Mouse (Mus musculus) hindbrain, embryonic 12.5 days (tissue): Measurements from ENCODE around the gene Chid1. TPM values are rescaled to one million over a fixed set of nuclear protein-coding genes. Genes with fewer than 3 reads are reported as not detected.

Source experiments
- ATAC-seq: fragments of 200-750 bp; cut with Nextera tagmentation; 2 replicates; pipeline ENCODE4 v1.8.0; 2017; ENCODE audit warnings: moderate TSS enrichment; ENCODE audit not compliant: low FRiP score
- H3K27ac ChIP-seq: fragments of 300-500 bp; sonication (generic); 2 replicates; pipeline ENCODE4 v1.5.1; 2016; ENCODE audit warnings: mild to moderate bottlenecking
- H3K27me3 ChIP-seq: fragments of 300-500 bp; sonication (generic); 2 replicates; pipeline ENCODE4 v1.6.1; 2016; ENCODE audit warnings: mild to moderate bottlenecking
- H3K36me3 ChIP-seq: fragments of 300-500 bp; sonication (generic); 2 replicates; pipeline ENCODE4 v1.6.1; 2016; ENCODE audit warnings: mild to moderate bottlenecking
- H3K4me1 ChIP-seq: fragments of 300-500 bp; sonication (generic); 2 replicates; pipeline ENCODE4 v1.6.1; 2016
- H3K4me2 ChIP-seq: fragments of 300-500 bp; sonication (generic); replicated peaks from 2 replicates; pipeline ENCODE4 v1.6.1; 2016; ENCODE audit warnings: mild to moderate bottlenecking
- H3K4me3 ChIP-seq: fragments of 300-500 bp; sonication (generic); 2 replicates; pipeline ENCODE4 v1.5.1; 2016; ENCODE audit warnings: mild to moderate bottlenecking
- H3K9ac ChIP-seq: fragments of 300-500 bp; sonication (generic); 2 replicates; pipeline ENCODE4 v1.6.1; 2016; ENCODE audit warnings: mild to moderate bottlenecking, moderate library complexity
- H3K9me3 ChIP-seq: fragments of 300-500 bp; sonication (generic); replicated peaks from 2 replicates; pipeline ENCODE4 v1.6.1; 2016; ENCODE audit warnings: mild to moderate bottlenecking
- WGBS: fragments of 180-500 bp; shearing (Covaris S2); methylation state at CpG from one replicate; pipeline ENCODE4 v1.1.7; 2016; 5-methylcytosine and 5-hydroxymethylcytosine counted together
- polyA plus RNA-seq: library from polyadenylated mRNA; unstranded; fragments of >200 nt; fragmentation: Nextera tagmentation; extraction: Ambion mirVana; gene quantifications from 2 replicates; pipeline ENCODE4 v1.2.1, GENCODE M21; 2016

Chid1 gene
- polyA plus RNA-seq, 1 experiment from 2014 or later, result 31.8 TPM

GRCm38 (mm10) chr7:141518926-141519325, 20.7 kb downstream of the Chid1 start:
- Histone ChIP-seq H3K36me3 (peaks cover 32% of the 10 kb centered on the region), H3K27ac (no peak overlapping the region), H3K9me3 (no peaks in the 10 kb centered on the region), H3K4me2 (no peak overlapping the region), H3K9ac (no peak overlapping the region), H3K27me3 (no peaks in the 10 kb centered on the region), H3K4me1 (no peaks in the 10 kb centered on the region), H3K4me3 (no peak overlapping the region)
- 78% methylated on average over 3 of the region's 3 CpGs for WGBS
- no peak for ATAC-seq

GRCm38 (mm10) chr7:141518296-141518695, 21.4 kb downstream of the Chid1 start:
- no peaks in the 10 kb centered on the region for H3K4me1 ChIP-seq
- H3K36me3 ChIP-seq, result peaks cover 37% of the 10 kb centered on the region
- no peak overlapping the region for H3K4me3 ChIP-seq
- no peak overlapping the region for H3K9ac ChIP-seq
- no peaks in the 10 kb centered on the region for H3K27me3 ChIP-seq
- no peak for ATAC-seq
- 80% methylated on average over 5 of the region's 5 CpGs for WGBS
- no peak overlapping the region for H3K4me2 ChIP-seq
- no peak overlapping the region for H3K27ac ChIP-seq
- H3K9me3 ChIP-seq, result no peaks in the 10 kb centered on the region

- no peak for ATAC-seq
- no peak overlapping the region for H3K9ac ChIP-seq
- H3K4me3 ChIP-seq, result no peak overlapping the region
- peaks cover 38% of the 10 kb centered on the region for H3K36me3 ChIP-seq
- WGBS, result 88% methylated on average over 4 of the region's 4 CpGs
- no peaks in the 10 kb centered on the region for H3K27me3 ChIP-seq
- H3K9me3 ChIP-seq, result no peaks in the 10 kb centered on the region
- no peak overlapping the region for H3K27ac ChIP-seq
- no peaks in the 10 kb centered on the region for H3K4me1 ChIP-seq
- H3K4me2 ChIP-seq, result no peak overlapping the region
These were observed 22.0 kb downstream of the Chid1 start for GRCm38 (mm10) chr7:141517638-141518037.

- Histone ChIP-seq H3K9ac (no peak overlapping the region), H3K4me3 (no peak overlapping the region), H3K27ac (no peak overlapping the region), H3K36me3 (peaks cover 33% of the 10 kb centered on the region), H3K9me3 (no peaks in the 10 kb centered on the region), H3K4me1 (no peaks in the 10 kb centered on the region), H3K27me3 (no peaks in the 10 kb centered on the region), H3K4me2 (no peak overlapping the region)
- ATAC-seq, result no peak
- WGBS, result 59% methylated on average over 8 of the region's 8 CpGs
These were observed 28.9 kb downstream of the Chid1 start for GRCm38 (mm10) chr7:141510681-141511191.

- 86% methylated on average over 5 of the region's 5 CpGs for WGBS
- no peak overlapping the region for H3K4me2 ChIP-seq
- H3K27me3 ChIP-seq, result no peaks in the 10 kb centered on the region
- no peak overlapping the region for H3K27ac ChIP-seq
- no peaks in the 10 kb centered on the region for H3K4me1 ChIP-seq
- no peaks in the 10 kb centered on the region for H3K9me3 ChIP-seq
- no peak overlapping the region for H3K9ac ChIP-seq
- no peak for ATAC-seq
- H3K4me3 ChIP-seq, result no peak overlapping the region
- H3K36me3 ChIP-seq, result peaks cover 30% of the 10 kb centered on the region
These were observed 29.5 kb downstream of the Chid1 start for GRCm38 (mm10) chr7:141510196-141510595.

- Histone ChIP-seq H3K9me3 (no peaks in the 10 kb centered on the region), H3K9ac (no peak overlapping the region)
These were observed 31.5 kb downstream of the Chid1 start for GRCm38 (mm10) chr7:141508160-141508559.

GRCm38 (mm10) chr7:141506278-141506677, 33.4 kb downstream of the Chid1 start:
- Histone ChIP-seq H3K27me3 (no peaks in the 10 kb centered on the region), H3K4me3 (no peak overlapping the region), H3K27ac (no peak overlapping the region), H3K4me2 (no peak overlapping the region), H3K36me3 (peaks cover 21% of the 10 kb centered on the region), H3K9ac (no peak overlapping the region), H3K9me3 (no peaks in the 10 kb centered on the region), H3K4me1 (no peaks in the 10 kb centered on the region)
- WGBS, result 64% methylated on average over 2 of the region's 2 CpGs
- no peak for ATAC-seq

More at GRCm38 (mm10) chr7:141508160-141508559, 31.5 kb downstream of the Chid1 start:
- Histone ChIP-seq H3K4me2 (no peak overlapping the region), H3K27me3 (no peaks in the 10 kb centered on the region), H3K4me1 (no peaks in the 10 kb centered on the region), H3K4me3 (no peak overlapping the region), H3K36me3 (peaks cover 21% of the 10 kb centered on the region), H3K27ac (no peak overlapping the region)
- ATAC-seq, result no peak

- H3K4me1 ChIP-seq, result no peaks in the 10 kb centered on the region
These were observed 37.1 kb downstream of the Chid1 start for GRCm38 (mm10) chr7:141502556-141502905.

GRCm38 (mm10) chr7:141501820-141502555, 37.7 kb downstream of the Chid1 start:
- Histone ChIP-seq H3K27me3 (no peaks in the 10 kb centered on the region), H3K27ac (no peak overlapping the region), H3K9ac (no peak overlapping the region), H3K4me2 (no peak overlapping the region), H3K4me1 (no peaks in the 10 kb centered on the region), H3K36me3 (peaks cover 14% of the 10 kb centered on the region; the same call in 1 of the 2 replicates), H3K4me3 (no peak overlapping the region), H3K9me3 (no peaks in the 10 kb centered on the region)
- ATAC-seq, result no peak
- WGBS, result 87% methylated on average over 7 of the region's 7 CpGs

More at GRCm38 (mm10) chr7:141502556-141502905, 37.1 kb downstream of the Chid1 start:
- WGBS, result 96% methylated on average over 5 of the region's 5 CpGs
- Histone ChIP-seq H3K4me2 (no peak overlapping the region), H3K4me3 (no peak overlapping the region), H3K27ac (no peak overlapping the region), H3K27me3 (no peaks in the 10 kb centered on the region), H3K9ac (no peak overlapping the region), H3K9me3 (no peaks in the 10 kb centered on the region), H3K36me3 (peaks cover 14% of the 10 kb centered on the region; the same call in 1 of the 2 replicates)
- ATAC-seq, result no peak

- ATAC-seq, result no peak
- peaks cover 42% of the 10 kb centered on the region for H3K36me3 ChIP-seq
These were observed 42.1 kb downstream of the Chid1 start for GRCm38 (mm10) chr7:141497600-141497999.

GRCm38 (mm10) chr7:141495940-141496339, 43.7 kb downstream of the Chid1 start:
- Histone ChIP-seq H3K27ac (no peak overlapping the region), H3K9me3 (no peaks in the 10 kb centered on the region), H3K4me2 (no peak overlapping the region), H3K4me3 (no peak overlapping the region), H3K9ac (no peak overlapping the region), H3K36me3 (peaks cover 49% of the 10 kb centered on the region), H3K4me1 (no peaks in the 10 kb centered on the region), H3K27me3 (no peaks in the 10 kb centered on the region)
- ATAC-seq, result no peak
- WGBS, result 89% methylated on average over 4 of the region's 4 CpGs

More at GRCm38 (mm10) chr7:141497600-141497999, 42.1 kb downstream of the Chid1 start:
- Histone ChIP-seq H3K27ac (no peak overlapping the region), H3K9me3 (no peaks in the 10 kb centered on the region), H3K27me3 (no peaks in the 10 kb centered on the region), H3K4me3 (no peak overlapping the region), H3K4me1 (no peaks in the 10 kb centered on the region), H3K4me2 (no peak overlapping the region), H3K9ac (no peak overlapping the region)
- 95% methylated on average over 3 of the region's 3 CpGs for WGBS

GRCm38 (mm10) chr7:141495379-141495778, 44.3 kb downstream of the Chid1 start:
- Histone ChIP-seq H3K9ac (no peak overlapping the region), H3K4me3 (no peak overlapping the region), H3K36me3 (peaks cover 49% of the 10 kb centered on the region), H3K9me3 (no peaks in the 10 kb centered on the region), H3K27ac (no peak overlapping the region), H3K4me1 (no peaks in the 10 kb centered on the region), H3K27me3 (no peaks in the 10 kb centered on the region), H3K4me2 (no peak overlapping the region)
- no peak for ATAC-seq
- 83% methylated on average over 2 of the region's 2 CpGs for WGBS

- ATAC-seq, result no peak
- Histone ChIP-seq H3K4me2 (no peak overlapping the region), H3K27me3 (no peaks in the 10 kb centered on the region), H3K27ac (no peak overlapping the region), H3K9me3 (no peaks in the 10 kb centered on the region), H3K36me3 (peaks cover 39% of the 10 kb centered on the region), H3K9ac (no peak overlapping the region), H3K4me3 (no peak overlapping the region), H3K4me1 (no peaks in the 10 kb centered on the region)
- WGBS, result 80% methylated on average over 1 of the region's 1 CpGs
These were observed 45.9 kb downstream of the Chid1 start for GRCm38 (mm10) chr7:141493729-141494128.
